Mouse (Mus musculus) regulatory T cell (primary cell): Measurements from ENCODE around the gene Cd151.
"Not testable (repeated sequence)": the region's sequence is repeated elsewhere in the genome, so short reads cannot be mapped to it uniquely, and the experiment has no call there.

Experiments
- in situ Hi-C: fragments of 300-600 bp; cut with MboI, MseI; formaldehyde crosslinking; loops from one replicate; pipeline ENCODE4 v1.15.1; 2025; ENCODE audit warnings: high pct_unique_total_duplicates

Cd151 gene

DNA sequence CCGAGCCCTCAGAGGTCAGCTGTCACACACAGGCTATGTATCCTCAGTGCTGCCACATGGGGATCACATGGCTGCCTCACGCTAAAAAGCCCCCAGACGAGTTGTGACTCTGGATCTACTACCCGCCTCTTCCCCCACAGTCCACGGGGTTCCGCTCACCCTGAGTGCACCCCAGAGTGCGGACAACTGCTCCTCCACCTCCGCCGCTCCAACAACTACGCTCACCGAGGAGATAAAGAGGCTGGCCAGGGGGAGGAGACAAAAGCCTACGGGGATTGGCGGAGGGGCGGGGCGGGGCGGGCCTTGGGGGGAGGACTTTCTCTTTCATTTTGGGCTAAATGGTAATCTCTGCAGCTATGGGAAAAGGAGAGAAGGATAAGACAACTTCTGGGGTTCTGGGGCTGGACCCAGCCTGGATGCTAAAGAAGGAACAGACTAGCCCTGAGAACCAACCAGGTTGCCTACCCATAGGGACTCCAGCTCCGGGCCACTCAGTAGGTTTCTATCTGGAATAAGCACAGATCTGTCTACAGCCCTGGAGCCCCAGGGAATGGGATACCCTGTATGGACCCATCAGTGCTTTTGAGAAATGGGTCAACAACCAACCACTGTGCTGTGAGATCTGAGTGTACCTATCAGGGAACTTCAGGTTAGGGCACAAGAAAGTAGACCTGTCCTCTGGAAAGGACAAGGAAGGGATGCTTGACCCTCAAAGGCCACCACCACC lies 31.9 kb upstream of the Cd151 start:
- in situ Hi-C loops: loop anchor here (10.0 kb wide), 1 partner anchor 1300 kb away; the partner anchor contains the start of gene Mtg1

DNA sequence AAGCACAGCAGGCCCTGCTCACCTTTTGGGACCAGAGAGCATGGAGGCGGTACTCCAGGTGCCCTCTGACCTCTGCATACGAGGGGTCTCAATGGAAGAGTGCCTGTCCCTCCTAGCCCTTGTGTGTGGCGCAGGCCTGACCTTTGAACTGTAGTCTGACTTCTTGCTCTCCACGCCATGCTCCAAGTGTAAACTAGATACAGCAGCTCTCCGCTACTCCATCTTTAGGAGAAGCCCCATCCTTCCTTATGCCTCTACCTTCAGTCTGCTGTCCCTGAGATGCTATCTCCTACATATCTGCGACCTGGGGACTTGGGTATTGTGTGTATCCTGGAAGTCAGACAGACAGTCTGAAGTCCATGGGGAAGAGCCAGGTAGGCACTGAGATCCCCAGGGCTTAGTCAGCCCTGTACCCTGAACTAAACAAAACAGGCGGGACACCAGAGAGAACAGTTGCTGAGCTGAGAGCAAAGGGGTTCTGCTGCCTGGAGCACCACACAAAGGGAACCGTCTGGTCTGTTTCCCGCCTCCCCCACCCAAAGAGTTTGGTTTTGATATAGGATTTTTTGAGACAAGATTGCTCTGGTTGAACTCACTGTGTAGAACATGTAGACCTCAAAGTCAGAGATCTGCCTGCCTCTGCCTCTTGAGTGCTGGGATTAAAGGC lies 31.2 kb upstream of the Cd151 start:
- in situ Hi-C loops: loop anchor here (10.0 kb wide), 1 partner anchor 1301 kb away; the partner anchor contains the start of gene Mtg1

DNA sequence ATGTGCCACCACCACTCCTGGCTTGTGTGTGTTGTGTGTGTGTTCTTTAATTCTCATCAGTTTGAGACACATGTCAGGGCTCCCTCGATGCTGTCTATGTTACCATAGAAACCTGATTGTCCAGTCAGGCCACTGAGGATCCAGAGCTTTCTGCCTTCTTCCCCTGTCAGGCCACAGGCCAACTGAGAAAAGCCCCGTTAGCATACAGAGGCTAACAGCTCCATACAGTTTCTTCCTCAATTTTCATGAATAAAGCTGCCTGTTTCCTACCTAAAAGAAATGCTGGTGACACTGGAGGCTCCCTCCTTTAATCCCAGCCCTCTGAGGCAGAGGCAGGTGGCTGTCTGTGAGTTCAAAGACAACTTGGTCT lies 30.7 kb upstream of the Cd151 start:
- in situ Hi-C loops: loop anchor here (10.0 kb wide), 1 partner anchor 1302 kb away; the partner anchor contains the start of gene Mtg1

DNA sequence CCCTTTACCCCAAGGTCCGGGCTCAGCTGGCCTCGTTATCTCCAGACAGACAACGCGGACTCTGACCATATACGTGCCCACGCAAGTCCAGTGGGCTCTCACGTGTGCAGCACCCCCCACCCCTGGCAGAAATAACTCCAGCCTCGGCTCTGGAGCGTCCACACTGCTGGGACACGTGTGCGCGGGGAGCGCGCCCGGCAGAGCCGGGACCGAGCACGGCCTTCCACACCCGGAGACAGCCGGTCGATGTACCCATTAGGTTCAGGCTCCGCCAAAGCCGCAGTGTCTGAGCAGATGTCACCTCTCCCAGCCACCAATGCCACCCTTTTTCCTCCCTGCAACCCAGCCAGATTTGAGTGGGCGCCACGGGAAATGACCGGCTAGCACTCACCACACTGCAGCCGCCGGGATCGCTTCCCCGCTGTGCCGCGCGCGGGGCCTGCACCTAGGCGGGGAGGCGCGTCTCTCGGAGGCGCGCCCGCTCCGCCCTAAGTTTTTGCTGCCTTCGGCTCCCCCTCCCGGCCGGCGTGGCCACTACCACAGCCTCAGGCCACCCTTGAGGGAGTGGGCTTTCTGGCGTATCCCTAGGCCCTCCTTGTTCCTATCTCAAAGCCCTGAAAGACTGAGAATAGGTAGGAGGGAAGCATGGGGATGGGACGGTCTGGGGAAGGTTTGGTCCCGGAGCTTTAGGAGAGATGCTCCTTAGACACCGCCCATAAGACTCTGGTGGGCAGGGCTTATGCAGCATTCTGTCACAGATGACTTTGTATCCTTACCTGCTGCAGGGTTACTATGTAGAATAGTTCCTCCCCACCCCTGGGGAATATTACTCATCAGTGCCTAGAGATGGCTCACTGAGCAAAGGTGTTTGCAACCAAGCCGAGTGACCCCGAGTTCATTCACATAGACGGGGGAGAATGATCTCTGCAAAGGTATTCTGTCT lies 29.7 kb upstream of the Cd151 start, which contains the start of gene Slc25a22:
Slc25a22 (minus strand) TSS at position 715 of the 943 bp plus-strand sequence.
- in situ Hi-C loops: loop anchor here (10.0 kb wide), 1 partner anchor 1303 kb away; the partner anchor contains the start of gene Mtg1

DNA sequence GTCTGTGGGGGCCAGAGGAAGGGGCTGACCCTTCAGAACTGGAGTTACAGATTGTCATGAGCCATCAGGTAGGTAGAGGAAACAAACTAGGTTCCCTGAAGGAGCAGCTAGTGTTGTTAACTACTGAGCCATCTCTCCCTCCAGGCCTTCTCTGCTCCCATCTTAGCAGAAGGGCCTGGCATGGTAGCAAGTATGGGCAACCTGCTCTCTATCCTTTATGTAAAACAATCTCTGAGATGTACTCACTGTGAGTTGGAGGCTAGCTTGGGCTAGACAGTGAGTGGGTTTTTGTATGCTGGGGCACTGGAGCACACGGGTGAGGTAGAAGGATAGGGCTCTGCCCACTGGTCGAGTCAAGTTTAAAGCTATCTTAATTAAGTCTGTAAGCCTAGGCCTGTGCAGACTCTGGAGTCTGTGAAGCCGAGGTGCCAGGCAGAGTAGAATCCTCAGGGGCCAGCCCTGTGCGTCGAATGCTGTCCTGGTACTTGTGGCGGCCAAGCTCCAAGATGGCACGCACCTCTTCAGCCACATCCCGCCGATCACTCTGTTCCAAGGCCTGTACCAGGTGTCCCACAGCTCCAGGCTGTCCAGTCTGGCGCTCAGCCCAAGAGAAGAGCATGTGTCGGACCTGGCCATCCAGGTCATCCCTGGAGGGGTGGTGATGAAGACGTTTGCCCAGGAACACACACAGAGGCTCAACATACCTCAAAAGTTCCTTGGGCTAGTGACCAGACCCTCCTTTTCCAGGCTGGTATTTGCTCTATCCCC lies 28.8 kb upstream of the Cd151 start:
- in situ Hi-C loops: loop anchor here (10.0 kb wide), 1 partner anchor 1304 kb away; the partner anchor contains the start of gene Mtg1

DNA sequence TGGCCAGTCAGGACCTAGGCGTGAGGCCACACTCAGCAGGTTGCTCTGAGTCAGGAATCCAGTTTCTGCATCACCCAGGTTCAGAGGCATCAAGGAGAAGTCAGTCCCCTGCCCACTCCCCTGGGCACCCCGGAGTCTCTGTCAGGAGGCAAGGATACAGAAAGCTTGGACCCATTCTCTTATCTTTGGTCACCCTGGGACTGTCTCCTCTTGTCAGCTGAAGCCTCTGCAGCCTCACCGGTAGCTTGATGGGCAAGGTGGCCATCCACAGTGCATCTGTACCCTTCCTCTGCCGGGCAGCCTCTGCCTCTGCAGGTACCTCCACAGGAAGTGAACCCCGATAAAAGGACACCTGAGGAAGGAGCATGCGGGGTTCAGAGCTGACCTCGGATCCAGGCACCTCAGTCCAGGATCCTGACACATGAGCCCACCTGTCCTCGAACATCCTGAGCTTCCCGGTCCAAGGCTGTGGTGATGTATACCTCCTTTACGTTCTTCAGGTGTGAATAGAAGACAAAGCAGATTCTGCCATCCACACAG lies 28.0 kb upstream of the Cd151 start:
- in situ Hi-C loops: loop anchor here (10.0 kb wide), 1 partner anchor 1304 kb away; the partner anchor contains the start of gene Mtg1

DNA sequence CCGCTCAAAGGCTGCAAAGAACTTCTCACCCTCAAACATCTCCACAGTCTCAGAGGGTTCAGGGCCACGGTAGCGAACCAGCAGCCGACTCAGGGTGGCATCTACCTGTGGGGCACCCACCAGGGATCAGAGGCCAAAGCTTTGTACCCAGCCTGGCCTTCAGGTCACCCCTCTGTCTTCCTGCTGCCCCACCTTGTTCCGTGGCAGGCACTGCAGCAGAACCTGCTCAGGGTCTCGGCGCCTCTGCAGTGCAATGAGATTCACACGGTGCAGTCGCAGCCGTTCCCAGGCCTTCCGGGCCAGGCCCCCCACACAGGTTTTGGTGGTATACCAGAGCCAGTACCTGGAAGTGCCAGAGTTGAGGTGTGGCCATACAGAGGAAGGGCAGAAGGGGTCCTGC lies 27.4 kb upstream of the Cd151 start:
- in situ Hi-C loops: loop anchor here (10.0 kb wide), 1 partner anchor 1305 kb away; the partner anchor contains the start of gene Mtg1

DNA sequence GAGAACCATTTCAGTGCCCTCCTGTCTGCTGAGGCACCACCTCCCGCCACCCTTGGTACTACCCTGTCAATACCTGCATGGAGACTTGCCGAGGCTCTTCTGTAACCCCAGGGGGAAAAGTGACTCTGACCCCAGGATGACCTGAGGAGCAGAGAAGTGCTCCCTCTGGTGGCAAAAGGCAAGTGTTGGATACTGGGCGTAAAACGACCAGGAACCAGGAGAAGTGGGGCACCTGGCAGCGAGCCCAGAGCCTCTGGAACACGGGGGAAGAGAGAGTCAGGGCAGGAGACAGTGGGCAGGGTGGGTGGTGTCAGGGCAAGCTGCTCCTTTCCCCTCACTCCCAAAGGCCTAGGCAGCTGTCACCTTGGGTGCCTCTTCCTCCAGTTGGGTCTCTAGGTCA lies 26.6 kb upstream of the Cd151 start:
- in situ Hi-C loops: no loop called here

DNA sequence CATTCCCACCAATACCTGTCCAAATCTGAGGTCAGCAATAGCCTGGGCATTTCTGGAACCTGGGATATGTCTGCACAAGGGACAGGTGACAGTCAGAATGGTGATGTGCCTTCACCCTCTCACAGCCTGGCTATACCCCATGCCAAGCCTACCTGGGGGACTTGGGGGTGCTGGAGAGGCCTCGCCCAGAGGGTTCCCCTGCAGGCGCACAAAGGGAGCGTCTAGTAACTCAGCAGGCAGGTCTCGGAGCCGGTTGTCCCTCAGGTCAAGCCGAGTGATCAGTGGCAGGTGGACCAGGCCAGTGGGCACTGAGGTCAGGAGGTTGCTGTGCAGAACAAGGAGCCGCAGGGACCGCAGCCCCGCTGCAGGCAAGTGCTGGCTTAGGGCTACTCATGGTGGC lies 25.7 kb upstream of the Cd151 start:
- in situ Hi-C loops: no loop called here

DNA sequence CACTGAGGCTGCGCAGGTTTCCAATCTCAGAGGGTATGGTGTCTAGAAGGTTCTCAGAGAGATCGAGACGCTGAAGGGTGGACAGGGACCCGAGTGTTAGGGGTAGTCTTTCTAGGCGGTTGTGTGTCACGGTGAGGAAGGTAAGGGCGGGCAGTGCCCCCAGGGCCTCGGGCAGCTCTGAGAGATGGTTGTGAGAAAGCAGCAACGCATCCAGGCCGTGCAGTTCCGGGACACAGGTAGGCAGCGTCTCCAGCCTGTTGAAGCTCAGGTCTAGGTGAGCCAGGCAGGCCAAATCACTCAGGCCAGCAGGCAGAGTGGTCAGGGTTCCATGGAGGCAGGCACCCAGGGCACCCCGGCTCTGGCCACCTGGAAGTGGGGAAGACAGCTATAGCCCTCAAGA lies 25.0 kb upstream of the Cd151 start:
- in situ Hi-C loops: no loop called here

DNA sequence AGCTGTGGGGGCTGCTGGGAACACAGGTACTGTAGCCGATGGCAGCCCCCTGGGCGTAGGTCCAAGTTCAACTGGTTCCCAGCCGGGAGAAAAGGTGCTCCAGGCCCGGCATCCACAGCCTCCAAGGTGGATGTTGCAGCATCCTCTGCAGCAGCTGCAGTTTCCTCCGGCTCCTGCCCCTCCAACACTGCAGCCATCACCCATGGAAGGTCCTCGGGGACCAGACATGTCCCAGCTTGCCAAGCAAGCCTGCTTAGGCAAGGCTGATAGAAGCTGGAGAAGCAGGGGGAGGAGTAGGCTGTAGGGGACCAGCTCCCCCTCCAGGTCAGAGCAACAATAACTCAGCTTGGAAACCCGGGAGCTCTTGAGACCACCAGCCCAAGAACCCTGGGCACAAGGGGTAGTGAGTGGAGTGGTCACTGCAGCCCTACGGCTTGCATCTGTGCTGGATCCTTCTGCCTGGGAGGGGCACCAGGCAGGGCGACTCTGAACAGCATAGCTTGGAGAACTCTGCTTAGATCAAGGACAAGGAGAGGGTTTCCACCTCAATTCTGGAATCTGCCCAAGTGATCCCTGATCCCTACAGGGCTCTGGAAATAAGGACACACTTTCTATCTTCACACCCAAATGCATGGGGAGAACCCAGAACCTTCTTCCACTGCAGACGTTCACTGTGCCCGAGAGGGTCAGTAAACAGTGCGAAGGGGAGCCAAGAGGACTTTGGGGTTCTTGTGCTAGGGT lies 23.9 kb upstream of the Cd151 start:
- in situ Hi-C loops: no loop called here

DNA sequence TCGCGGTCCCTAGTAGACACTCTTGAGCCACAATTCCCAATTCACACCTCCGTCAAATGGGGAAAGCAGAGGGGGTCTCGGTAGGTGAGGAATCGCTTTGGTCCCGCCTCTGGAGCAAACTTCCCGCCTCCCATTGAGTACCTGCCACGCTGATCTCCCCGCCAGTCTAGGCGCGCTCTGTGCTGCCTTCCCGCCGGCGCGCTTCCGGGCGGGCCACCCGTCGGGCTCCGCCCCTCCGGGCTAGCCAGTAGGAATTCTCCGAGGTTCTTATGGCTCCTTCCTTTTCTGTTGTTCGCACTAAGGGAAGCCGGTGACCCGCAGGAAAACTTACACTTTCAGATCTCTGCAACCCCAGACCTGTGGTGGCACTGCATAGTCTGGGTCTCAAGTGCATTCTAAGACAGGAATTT lies 23.4 kb upstream of the Cd151 start, which contains the start of gene Pidd1:
Pidd1 (minus strand) TSS at position 198 of the 410 bp plus-strand sequence.
- in situ Hi-C loops: no loop called here

DNA sequence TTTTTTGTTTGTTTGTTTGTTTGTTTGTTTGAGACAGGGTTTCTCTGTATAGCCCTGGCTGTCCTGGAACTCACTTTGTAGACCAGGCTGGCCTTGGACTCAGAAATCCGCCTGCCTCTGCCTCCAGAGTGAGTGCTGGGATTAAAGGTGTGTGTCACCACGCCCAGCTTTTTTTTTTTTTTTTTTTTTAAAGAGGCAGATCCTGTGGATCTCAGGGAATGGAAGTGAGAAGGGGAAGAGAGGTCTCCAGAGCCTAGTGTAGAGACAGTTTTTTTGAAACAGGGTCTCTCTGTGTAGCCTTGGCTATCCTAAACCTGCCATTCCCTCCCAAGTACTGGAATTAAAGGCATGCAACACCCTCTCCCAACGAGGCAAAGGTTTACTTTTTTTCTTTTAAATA lies 20.8 kb upstream of the Cd151 start:
- in situ Hi-C loops: not testable (repeated sequence)

DNA sequence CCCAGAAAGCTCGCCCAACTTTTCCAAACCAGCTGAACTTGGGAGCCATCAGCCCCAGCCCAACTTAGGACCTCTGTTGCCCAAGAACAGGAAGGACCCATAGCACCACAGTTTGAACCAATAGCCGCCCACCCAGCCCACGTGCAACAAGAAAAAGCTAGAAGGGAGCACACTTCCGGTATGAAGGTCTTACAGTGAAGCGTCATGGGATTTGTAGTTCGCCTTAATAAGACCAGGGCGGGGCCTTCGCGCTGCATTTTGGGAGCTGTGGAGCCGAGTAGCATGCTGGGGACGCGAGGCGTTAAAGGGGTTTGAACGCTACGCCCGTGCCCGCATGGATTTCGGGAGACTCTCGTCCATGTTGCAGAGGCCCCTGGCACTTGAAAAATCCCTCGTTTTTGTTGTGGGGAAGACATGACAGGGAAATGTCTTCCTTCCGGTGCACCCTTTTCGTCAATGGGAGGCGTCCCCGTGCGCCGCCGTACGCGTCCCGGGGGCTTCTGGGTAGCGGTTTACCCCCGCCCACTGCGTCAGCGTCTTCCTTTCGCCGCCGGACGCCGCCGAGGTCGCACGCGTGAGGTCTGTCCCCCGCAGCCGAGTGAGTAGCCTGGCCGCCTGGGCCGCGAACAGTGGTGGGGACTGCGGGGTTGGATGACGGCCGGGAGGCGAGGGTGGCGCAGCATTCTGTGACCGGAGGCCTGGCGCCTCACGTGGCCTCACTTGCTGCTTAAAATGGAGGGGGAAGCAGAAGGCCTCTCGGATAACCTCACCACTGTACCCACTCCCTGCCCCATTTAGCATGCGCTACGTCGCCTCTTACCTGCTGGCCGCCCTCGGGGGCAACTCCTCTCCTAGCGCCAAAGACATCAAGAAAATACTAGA lies 19.8 kb upstream of the Cd151 start, which contains the start of gene Rplp2:
Rplp2 (plus strand) TSS at position 261 of the 882 bp plus-strand sequence.
- in situ Hi-C loops: no loop called here

DNA sequence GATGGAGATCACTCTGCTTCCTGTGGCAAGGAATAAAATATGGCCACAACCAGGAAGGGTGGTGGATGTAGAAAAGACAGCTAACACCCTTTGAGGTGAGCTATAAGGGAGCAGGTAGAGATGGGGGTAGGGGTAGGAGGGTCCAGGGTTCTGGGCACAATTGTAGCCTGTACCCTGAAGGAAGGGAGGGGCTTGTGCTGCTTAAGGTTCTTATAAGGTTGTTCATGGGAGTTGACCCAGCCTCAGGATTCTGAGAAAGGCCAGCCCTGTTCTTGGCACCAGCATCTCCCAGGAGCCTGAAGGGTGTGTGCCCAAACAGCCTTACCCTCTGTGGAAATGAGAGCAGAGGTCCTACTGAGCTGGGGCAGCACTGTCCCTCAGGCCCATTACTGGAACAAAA lies 15.3 kb upstream of the Cd151 start:
- in situ Hi-C loops: no loop called here

DNA sequence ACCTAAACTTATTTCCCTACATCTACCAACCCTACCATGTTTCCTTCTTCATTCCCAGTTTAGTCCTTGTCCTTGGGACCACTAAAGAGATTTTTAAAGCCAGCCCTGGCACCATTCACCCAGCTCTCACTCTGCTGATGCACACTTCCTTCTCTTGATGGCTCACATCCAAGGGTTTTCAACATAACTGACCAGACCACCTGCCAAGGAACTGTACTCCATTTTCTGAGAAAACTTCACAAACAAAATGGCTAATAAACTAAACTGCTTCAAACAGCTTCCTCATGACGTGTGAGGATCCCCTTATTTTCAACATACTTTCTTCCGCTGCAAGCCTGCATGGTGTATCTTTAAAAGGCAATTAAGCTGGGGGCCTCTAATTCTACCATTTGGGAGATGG lies 13.6 kb upstream of the Cd151 start:
- in situ Hi-C loops: no loop called here

DNA sequence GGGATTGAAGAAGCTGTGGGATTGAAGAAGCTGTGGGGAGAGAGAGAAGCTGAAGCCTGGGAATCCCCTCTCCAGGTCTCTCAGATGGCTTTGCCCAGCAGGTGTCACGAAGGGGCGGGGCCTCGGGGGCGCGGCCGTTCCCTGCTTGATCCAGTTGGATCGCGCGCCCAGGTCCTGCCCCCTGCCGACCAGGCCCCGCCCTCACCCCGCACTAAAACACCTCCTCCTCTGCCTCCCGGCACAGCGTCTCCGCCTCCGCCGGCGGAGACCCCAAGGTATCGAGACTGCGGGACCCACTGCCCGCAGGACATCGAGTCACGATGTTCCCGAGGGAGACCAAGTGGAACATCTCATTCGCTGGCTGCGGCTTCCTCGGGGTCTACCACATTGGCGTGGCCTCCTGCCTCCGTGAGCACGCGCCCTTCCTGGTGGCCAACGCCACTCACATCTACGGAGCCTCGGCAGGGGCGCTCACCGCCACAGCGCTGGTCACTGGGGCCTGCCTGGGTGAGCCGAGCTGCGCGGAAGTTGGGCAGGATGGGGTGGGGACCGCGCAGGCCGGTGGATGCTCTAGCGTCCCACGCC lies 12.1 kb upstream of the Cd151 start, which contains the start of gene Pnpla2:
Pnpla2 (plus strand) TSS at position 232 of the 585 bp plus-strand sequence.
- in situ Hi-C loops: no loop called here
